Mouse (Mus musculus): ENCODE measurements around the gene Sept12.

The Sept12 gene

DNA sequence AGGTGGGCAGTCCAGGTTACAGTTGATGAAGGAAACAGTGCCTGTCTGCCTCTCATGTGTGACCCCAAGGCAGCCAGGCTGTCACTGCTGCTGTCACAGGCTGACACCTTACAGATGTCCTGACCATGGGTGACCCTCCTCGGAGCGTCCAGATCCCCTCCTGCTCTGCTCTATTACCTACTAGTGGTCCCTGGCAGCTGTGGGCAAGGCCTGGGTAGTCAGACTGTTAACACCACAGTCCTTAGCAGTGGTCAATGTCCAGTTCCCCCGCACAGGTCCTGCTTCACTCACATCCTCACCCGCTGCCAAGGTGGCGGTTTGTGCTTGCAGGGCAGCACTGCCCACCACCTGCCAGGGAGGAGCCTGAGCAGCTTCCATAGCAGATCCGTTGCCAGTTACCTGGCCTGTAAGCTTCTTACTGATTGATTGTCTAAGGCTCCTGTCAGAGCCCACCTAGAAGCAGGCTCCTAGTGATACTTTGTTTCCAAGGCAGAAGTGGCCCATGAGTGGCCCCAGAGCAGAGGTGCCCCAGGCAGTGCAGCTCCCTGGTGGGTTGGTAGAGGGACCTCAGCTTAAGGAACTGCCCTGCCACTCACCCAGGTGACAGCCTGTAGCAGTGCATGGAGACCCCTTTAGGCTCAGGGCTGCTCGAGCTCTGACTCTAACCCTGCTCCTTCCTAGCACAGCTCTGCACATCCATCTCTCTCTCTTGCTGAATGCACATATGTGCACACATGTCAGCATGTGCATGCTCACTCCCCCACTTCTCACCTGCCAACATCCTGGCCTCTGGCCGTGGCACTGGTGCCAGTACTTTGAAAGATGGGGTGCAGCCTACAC, 60.1 kb downstream of the Sept12 start:
- no peak for DNase-seq (ENCODE audit: low spot score)

Measured in left cerebral cortex, adult 11 months (tissue).